Mouse (Mus musculus) kidney, adult 2 months (tissue): ENCODE measurements around the gene Robo3. TPM values are rescaled to one million over a fixed set of nuclear protein-coding genes. Genes with fewer than 3 reads are reported as not detected.

Experiments
- DNase-seq: peaks from one replicate; pipeline ENCODE4 v3.0.0; 2021
- H3K27ac ChIP-seq: fragments of 200-500 bp; 2 replicates; pipeline ENCODE4 v1.5.1; 2012; ENCODE audit warnings: low read depth, low read length, control low read depth, inconsistent platforms; ENCODE audit not compliant: insufficient read depth
- H3K27me3 ChIP-seq: fragments of 200-500 bp; replicated peaks from 2 replicates; pipeline ENCODE4 v1.6.1; 2012; ENCODE audit warnings: mild to moderate bottlenecking, moderate library complexity, low read length, inconsistent platforms; ENCODE audit not compliant: control insufficient read depth, insufficient read depth
- H3K36me3 ChIP-seq: fragments of 200-500 bp; 2 replicates; pipeline ENCODE4 v1.6.1; 2012; ENCODE audit warnings: mild to moderate bottlenecking, moderate library complexity, low read length, inconsistent platforms; ENCODE audit not compliant: control insufficient read depth, insufficient read depth
- H3K4me1 ChIP-seq: fragments of 200-500 bp; 2 replicates; pipeline ENCODE4 v1.6.1; 2011; ENCODE audit warnings: low read length; ENCODE audit not compliant: control insufficient read depth, insufficient read depth
- H3K4me3 ChIP-seq: fragments of 200-500 bp; 2 replicates; pipeline ENCODE4 v1.5.1; 2011; ENCODE audit warnings: mild to moderate bottlenecking, low read depth, low read length, control low read depth; ENCODE audit not compliant: insufficient read depth
- CTCF ChIP-seq: fragments of 200-500 bp; conservative IDR thresholded peaks from 2 replicates; pipeline ENCODE4 v1.5.1; 2011; ENCODE audit warnings: low read depth, mild to moderate bottlenecking, control low read depth, low read length, moderate library complexity, mixed read lengths; ENCODE audit not compliant: insufficient read depth, insufficient read length
- POLR2A ChIP-seq: fragments of 200-500 bp; IDR thresholded peaks from one replicate; pipeline ENCODE4 v1.6.1; 2011; ENCODE audit warnings: low read depth, low read length, control low read depth
- WGBS: fragments of 180-500 bp; shearing (Covaris S2); methylation state at CpG from one replicate; pipeline ENCODE4 v1.1.7; 2018; 5-methylcytosine and 5-hydroxymethylcytosine counted together
- polyA plus RNA-seq: library from polyadenylated mRNA; depleted of rRNA; stranded (reverse); fragments of >200 nt; gene quantifications from 2 replicates; pipeline ENCODE4 v1.2.3, GENCODE M21; 2012

The Robo3 gene
- polyA plus RNA-seq, 1 experiment, result 14.4 TPM

DNA sequence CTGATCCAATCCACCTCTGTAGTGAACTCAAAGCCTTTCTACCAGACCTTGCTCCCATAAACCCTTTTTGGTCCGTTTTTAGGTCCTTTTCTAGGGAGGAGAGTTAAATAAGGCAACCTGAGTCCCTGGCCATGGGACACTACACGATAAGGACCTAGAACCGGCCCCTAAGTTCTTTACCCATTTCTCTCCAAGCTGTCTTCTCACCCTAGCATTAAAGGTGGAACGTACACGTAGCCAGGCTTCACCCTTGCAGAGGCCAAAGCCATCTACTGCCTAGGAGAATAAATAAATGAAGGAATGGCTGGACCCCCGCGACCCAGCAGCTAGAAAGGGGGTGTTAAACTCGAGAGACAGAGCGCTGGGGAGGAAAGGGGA lies 26.6 kb upstream of the Robo3 start:
- WGBS, result 21% methylated on average over 9 of the region's 9 CpGs
- Histone ChIP-seq H3K36me3 (no peaks in the 10 kb centered on the region), H3K27me3 (peaks cover 1% of the 10 kb centered on the region), H3K4me1 (0 out of 2 replicates have a peak, but pooled peaks cover 3% of the 10 kb centered on the region), H3K4me3 (no peak overlapping the region), H3K27ac (no peak overlapping the region)
- DNase-seq, result no peak
- TF ChIP-seq POLR2A (no peak), CTCF (no peak)

DNA sequence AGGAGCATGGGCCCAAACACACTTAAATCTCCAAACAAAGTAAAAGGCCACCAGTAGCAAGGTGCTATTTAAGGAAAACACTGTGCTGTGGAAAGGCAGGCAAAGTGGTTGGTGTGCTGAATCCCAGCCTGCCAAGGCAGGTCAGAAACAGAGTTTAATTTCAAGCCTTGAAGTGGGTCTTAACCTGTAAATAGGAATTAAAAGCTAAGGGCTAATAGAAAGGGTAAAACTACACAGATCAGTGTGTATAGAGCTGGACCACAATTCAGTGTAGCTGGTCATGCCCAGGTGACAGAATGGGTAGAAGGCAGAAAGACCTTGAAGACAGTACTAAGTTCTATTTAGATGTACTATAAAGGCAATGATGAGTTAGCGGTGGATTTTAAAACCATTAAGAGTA lies 24.1 kb upstream of the Robo3 start:
- Histone ChIP-seq H3K27ac (no peak overlapping the region), H3K36me3 (no peaks in the 10 kb centered on the region), H3K4me3 (no peak overlapping the region), H3K27me3 (peaks cover 1% of the 10 kb centered on the region), H3K4me1 (0 out of 2 replicates have a peak, but pooled peaks cover 3% of the 10 kb centered on the region)
- TF ChIP-seq CTCF, result no peak
- TF ChIP-seq POLR2A, result no peak
- WGBS, result 90% methylated on average over 1 of the region's 1 CpGs
- DNase-seq, result no peak

DNA sequence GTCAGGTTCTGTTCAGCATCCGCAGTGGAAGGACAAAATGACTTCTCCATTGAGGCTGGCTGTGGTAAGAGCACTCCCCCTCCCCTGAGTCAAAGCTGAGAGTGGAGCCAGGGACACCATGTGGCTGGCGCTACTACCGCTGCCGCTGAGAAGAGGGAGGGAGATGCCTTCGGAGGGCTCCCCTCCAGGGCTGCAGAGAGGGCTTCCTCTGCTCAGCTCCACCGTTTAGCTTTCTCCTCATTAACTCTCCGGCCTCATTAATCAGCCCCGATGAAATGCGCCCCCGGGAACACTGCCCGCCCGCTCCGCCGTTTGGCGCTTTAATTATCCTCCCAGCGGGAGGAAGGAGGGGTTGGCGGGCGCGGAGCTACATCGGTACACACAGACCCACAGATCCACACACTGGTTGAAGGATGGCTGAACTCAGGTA lies 23.4 kb upstream of the Robo3 start:
- WGBS, result under 1% methylated on average over 20 of the region's 20 CpGs
- Histone ChIP-seq H3K36me3 (no peaks in the 10 kb centered on the region), H3K27ac (no peak overlapping the region), H3K27me3 (no peaks in the 10 kb centered on the region; the same call in none of the 2 replicates), H3K4me3 (no peak overlapping the region), H3K4me1 (0 out of 2 replicates have a peak, but pooled peaks cover 3% of the 10 kb centered on the region)
- DNase-seq, result no peak
- TF ChIP-seq CTCF (no peak), POLR2A (no peak)

DNA sequence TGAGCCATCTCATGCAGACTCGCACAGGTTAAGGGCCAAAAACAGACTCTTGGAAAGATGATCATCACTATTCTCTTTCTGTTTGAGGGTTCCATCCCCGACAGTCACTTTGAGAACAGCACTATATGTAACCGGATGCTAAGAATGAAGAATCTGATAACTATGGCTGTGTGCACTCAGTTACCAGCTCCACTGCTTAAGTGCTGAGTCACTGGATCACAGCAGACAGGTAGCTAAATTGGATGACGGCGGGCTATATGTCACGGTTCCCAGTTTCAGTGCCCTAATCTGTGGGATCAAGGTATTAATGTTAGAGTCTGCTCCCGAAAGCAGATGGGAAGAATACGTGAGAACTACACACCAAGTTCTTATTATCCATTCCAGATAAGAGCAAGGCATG lies 22.8 kb upstream of the Robo3 start:
- 20% methylated on average over 8 of the region's 8 CpGs for WGBS
- 0 out of 2 replicates have a peak, but pooled peaks cover 3% of the 10 kb centered on the region for H3K4me1 ChIP-seq
- no peak overlapping the region for H3K27ac ChIP-seq
- no peak for DNase-seq
- no peak overlapping the region for H3K4me3 ChIP-seq
- no peaks in the 10 kb centered on the region; the same call in none of the 2 replicates for H3K27me3 ChIP-seq
- TF ChIP-seq CTCF (no peak), POLR2A (no peak)
- no peaks in the 10 kb centered on the region for H3K36me3 ChIP-seq

DNA sequence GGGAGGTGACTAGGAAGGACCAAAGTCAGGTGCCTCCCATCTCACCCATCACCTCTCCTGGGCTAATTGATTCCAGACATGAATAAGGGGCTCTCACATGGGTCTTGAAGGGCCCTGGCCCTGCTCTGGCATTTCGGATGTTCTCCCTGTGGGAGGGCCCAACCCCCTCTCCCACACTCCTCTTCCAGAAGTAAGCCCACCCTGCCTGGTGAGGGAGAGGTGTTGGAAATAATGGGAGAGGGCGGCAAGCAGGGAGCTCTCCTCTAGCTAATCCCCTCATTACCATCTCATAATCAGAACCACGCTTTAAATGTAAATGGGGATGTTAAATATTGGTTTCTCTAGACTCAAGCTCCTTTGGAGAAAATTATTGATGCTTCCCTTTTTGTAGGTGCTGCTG lies 21.9 kb upstream of the Robo3 start:
- no peaks in the 10 kb centered on the region; the same call in none of the 2 replicates for H3K27me3 ChIP-seq
- TF ChIP-seq CTCF (no peak), POLR2A (no peak)
- H3K4me3 ChIP-seq, result no peak overlapping the region
- H3K4me1 ChIP-seq, result 0 out of 2 replicates have a peak, but pooled peaks cover 3% of the 10 kb centered on the region
- no peak overlapping the region for H3K27ac ChIP-seq
- no peaks in the 10 kb centered on the region for H3K36me3 ChIP-seq
- 64% methylated on average over 3 of the region's 3 CpGs for WGBS
- DNase-seq, result no peak

DNA sequence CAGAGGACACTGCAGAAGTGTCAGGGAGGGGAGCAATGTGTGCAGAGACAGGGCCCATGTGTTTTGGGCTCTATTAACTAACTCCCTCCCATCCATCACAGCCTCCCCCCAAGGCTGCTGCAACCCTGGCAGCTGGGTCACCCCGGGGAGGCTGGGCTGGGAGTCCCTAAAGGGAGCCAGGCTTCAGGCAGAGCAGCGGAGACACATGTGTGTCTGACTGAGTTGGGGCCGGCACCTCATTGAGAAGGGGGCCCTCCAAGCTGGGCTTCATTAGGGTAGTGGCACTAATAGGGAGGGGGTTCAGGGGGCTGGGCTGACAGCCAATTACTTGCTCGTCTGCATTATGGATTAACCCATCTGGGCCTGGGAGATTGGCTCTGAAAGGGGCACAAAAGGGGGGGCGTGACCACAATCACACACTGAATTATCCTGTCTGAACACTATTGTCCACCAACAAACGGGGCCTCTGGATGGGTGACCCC lies 21.0 kb upstream of the Robo3 start:
- 50% methylated on average over 6 of the region's 6 CpGs for WGBS
- TF ChIP-seq POLR2A, result no peak
- no peak for TF ChIP-seq CTCF
- Histone ChIP-seq H3K4me1 (0 out of 2 replicates have a peak, but pooled peaks cover 3% of the 10 kb centered on the region), H3K27me3 (no peaks in the 10 kb centered on the region; the same call in none of the 2 replicates), H3K36me3 (no peaks in the 10 kb centered on the region), H3K4me3 (no peak overlapping the region), H3K27ac (no peak overlapping the region)
- DNase-seq, result no peak

DNA sequence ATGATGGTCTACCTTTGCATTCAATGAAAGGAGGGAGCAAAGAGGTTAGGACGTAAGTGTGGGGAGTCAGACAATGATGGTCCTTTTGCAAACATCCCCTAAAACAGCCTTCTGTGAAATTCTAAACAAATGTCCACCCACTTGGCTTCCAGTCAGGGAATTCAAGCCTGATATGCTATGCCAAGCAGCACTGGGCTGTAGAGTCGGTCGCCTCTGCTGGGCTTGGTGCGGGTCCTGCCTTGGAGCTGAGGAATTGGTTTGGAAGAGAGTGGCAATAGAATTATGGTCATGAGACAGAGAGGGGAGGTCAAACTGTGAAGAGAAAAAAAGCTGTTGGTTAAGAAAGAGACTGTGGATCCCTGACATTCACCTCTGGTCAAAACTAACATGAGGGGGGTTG lies 20.3 kb upstream of the Robo3 start:
- no peak for DNase-seq
- no peaks in the 10 kb centered on the region; the same call in none of the 2 replicates for H3K27me3 ChIP-seq
- TF ChIP-seq CTCF (no peak), POLR2A (no peak)
- H3K4me1 ChIP-seq, result 0 out of 2 replicates have a peak, but pooled peaks cover 3% of the 10 kb centered on the region
- 56% methylated on average over 4 of the region's 4 CpGs for WGBS
- H3K4me3 ChIP-seq, result no peak overlapping the region
- H3K27ac ChIP-seq, result no peak overlapping the region
- H3K36me3 ChIP-seq, result no peaks in the 10 kb centered on the region
